Mouse (Mus musculus) midbrain, embryonic 15.5 days (tissue): Measurements from ENCODE around the gene Mad2l2. TPM values are rescaled to one million over a fixed set of nuclear protein-coding genes. Genes with fewer than 3 reads are reported as not detected.

ENCODE experiments used
- ATAC-seq: fragments of 200-750 bp; cut with Nextera tagmentation; replicated peaks from 2 replicates; pipeline ENCODE4 v1.8.0; 2017; ENCODE audit warnings: moderate TSS enrichment
- H3K27ac ChIP-seq: fragments of 300-500 bp; sonication (generic); 2 replicates; pipeline ENCODE4 v1.5.1; 2015; ENCODE audit warnings: mild to moderate bottlenecking, inconsistent platforms
- H3K27me3 ChIP-seq: fragments of 300-500 bp; sonication (generic); replicated peaks from 2 replicates; pipeline ENCODE4 v1.6.1; 2015; ENCODE audit warnings: inconsistent platforms
- H3K36me3 ChIP-seq: fragments of 300-500 bp; sonication (generic); replicated peaks from 2 replicates; pipeline ENCODE4 v1.6.1; 2015; ENCODE audit warnings: inconsistent platforms
- H3K4me1 ChIP-seq: fragments of 300-500 bp; sonication (generic); 2 replicates; pipeline ENCODE4 v1.6.1; 2015; ENCODE audit warnings: inconsistent platforms
- H3K4me2 ChIP-seq: fragments of 300-500 bp; sonication (generic); 2 replicates; pipeline ENCODE4 v1.6.1; 2015; ENCODE audit warnings: inconsistent platforms, mild to moderate bottlenecking, moderate library complexity
- H3K4me3 ChIP-seq: fragments of 300-500 bp; sonication (generic); 2 replicates; pipeline ENCODE4 v1.5.1; 2015; ENCODE audit warnings: mild to moderate bottlenecking, inconsistent platforms
- H3K9ac ChIP-seq: fragments of 300-500 bp; sonication (generic); 2 replicates; pipeline ENCODE4 v1.6.1; 2015; ENCODE audit warnings: mild to moderate bottlenecking, inconsistent platforms
- H3K9me3 ChIP-seq: fragments of 300-500 bp; sonication (generic); 2 replicates; pipeline ENCODE4 v1.6.1; 2016; ENCODE audit warnings: inconsistent platforms
- WGBS: fragments of 180-500 bp; shearing (Covaris S2); methylation state at CpG from one replicate; pipeline ENCODE4 v1.1.7; 2015; ENCODE audit warnings: mixed read lengths; 5-methylcytosine and 5-hydroxymethylcytosine counted together
- polyA plus RNA-seq: library from polyadenylated mRNA; unstranded; fragments of >200 nt; fragmentation: Nextera tagmentation; extraction: Ambion mirVana; gene quantifications from 2 replicates; pipeline ENCODE4 v1.2.1, GENCODE M21; 2015

The Mad2l2 gene
- polyA plus RNA-seq, 1 experiment from 2014 or later: 99.2 TPM

GRCm38 (mm10) chr4:148131497-148132081, 1.4 kb downstream of the Mad2l2 start:
- ATAC-seq: peak; percentile 56
- peak overlapping the region; percentile 78 for H3K4me2 ChIP-seq
- H3K9ac ChIP-seq: peak overlapping the region; percentile 98
- no peaks in the 10 kb centered on the region for H3K9me3 ChIP-seq
- no peaks in the 10 kb centered on the region for H3K27me3 ChIP-seq
- H3K4me3 ChIP-seq: peak overlapping the region; percentile 66
- under 1% methylated on average over 21 of the region's 21 CpGs for WGBS
- no peaks in the 10 kb centered on the region for H3K36me3 ChIP-seq
- peak overlapping the region; percentile 98 for H3K27ac ChIP-seq
- H3K4me1 ChIP-seq: peaks cover 45% of the 10 kb centered on the region

- peaks cover 38% of the 10 kb centered on the region for H3K4me1 ChIP-seq
- WGBS: 86% methylated on average over 8 of the region's 8 CpGs
- no peaks in the 10 kb centered on the region for H3K9me3 ChIP-seq
- no peak overlapping the region for H3K27ac ChIP-seq
- H3K36me3 ChIP-seq: no peaks in the 10 kb centered on the region
- H3K27me3 ChIP-seq: no peaks in the 10 kb centered on the region
- no peak overlapping the region for H3K4me3 ChIP-seq
- ATAC-seq: no peak
- no peak overlapping the region for H3K9ac ChIP-seq
- no peak overlapping the region for H3K4me2 ChIP-seq
These were observed 4.8 kb downstream of the Mad2l2 start for GRCm38 (mm10) chr4:148134988-148135387.

DNA sequence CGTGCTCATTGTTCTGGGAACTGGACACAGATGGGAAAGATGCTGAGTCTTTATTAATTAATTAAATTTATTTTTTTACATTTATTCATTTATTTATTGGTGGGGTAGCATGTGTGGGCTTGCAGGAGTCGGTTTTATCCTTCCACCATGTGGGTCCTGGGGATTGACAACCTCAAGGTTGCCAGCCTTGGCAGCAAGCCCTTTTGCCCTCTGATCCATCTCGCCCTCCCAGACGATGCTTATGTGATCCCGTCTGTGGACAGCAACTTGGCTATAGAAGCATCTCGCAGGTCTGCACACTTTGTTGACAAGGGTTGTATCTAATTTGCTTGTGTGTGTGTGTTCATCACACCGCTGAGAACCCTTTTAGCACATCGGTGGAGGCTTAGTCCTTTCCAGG, 7.3 kb downstream of the Mad2l2 start:
- no peak overlapping the region for H3K9ac ChIP-seq
- 57% methylated on average over 8 of the region's 8 CpGs for WGBS
- no peak for ATAC-seq

GRCm38 (mm10) chr4:148139767-148140097, 9.5 kb downstream of the Mad2l2 start:
- Histone ChIP-seq H3K4me1 (peaks cover 40% of the 10 kb centered on the region), H3K9ac (peak overlapping the region; percentile 52), H3K4me3 (peak overlapping the region; percentile 52), H3K27me3 (no peaks in the 10 kb centered on the region), H3K9me3 (no peaks in the 10 kb centered on the region), H3K27ac (peak overlapping the region; percentile 91), H3K36me3 (no peaks in the 10 kb centered on the region), H3K4me2 (peak overlapping the region; percentile 76)
- WGBS: 1% methylated on average over 12 of the region's 12 CpGs
- peak; percentile 26 for ATAC-seq

More for the DNA sequence above, 7.3 kb downstream of the Mad2l2 start:
- H3K27me3 ChIP-seq: no peaks in the 10 kb centered on the region
- H3K4me3 ChIP-seq: no peak overlapping the region
- no peak overlapping the region for H3K4me2 ChIP-seq
- H3K4me1 ChIP-seq: peaks cover 30% of the 10 kb centered on the region
- no peaks in the 10 kb centered on the region for H3K36me3 ChIP-seq
- no peak overlapping the region for H3K27ac ChIP-seq
- no peaks in the 10 kb centered on the region for H3K9me3 ChIP-seq

GRCm38 (mm10) chr4:148140098-148141011, 10.2 kb downstream of the Mad2l2 start:
- Histone ChIP-seq H3K4me1 (peaks cover 40% of the 10 kb centered on the region), H3K9ac (peak overlapping the region; percentile 52), H3K9me3 (no peaks in the 10 kb centered on the region), H3K36me3 (peaks cover 5% of the 10 kb centered on the region; the same call in 1 of the 2 replicates), H3K27ac (peak overlapping the region; percentile 91), H3K27me3 (no peaks in the 10 kb centered on the region), H3K4me3 (peak overlapping the region; percentile 52), H3K4me2 (peak overlapping the region; percentile 76)
- ATAC-seq: peak; percentile 94
- WGBS: under 1% methylated on average over 63 of the region's 65 CpGs

GRCm38 (mm10) chr4:148143721-148144120, 13.5 kb downstream of the Mad2l2 start:
- 88% methylated on average over 5 of the region's 5 CpGs for WGBS
- Histone ChIP-seq H3K9ac (no peak overlapping the region), H3K27ac (no peak overlapping the region)

GRCm38 (mm10) chr4:148147714-148148113, 17.5 kb downstream of the Mad2l2 start:
- Histone ChIP-seq H3K4me1 (peaks cover 21% of the 10 kb centered on the region), H3K4me2 (no peak overlapping the region), H3K36me3 (peaks cover 12% of the 10 kb centered on the region), H3K9me3 (no peaks in the 10 kb centered on the region), H3K4me3 (no peak overlapping the region), H3K27ac (no peak overlapping the region), H3K9ac (no peak overlapping the region), H3K27me3 (no peaks in the 10 kb centered on the region)
- 86% methylated on average over 2 of the region's 2 CpGs for WGBS
- ATAC-seq: no peak

More at GRCm38 (mm10) chr4:148143721-148144120, 13.5 kb downstream of the Mad2l2 start:
- no peak for ATAC-seq
- no peaks in the 10 kb centered on the region for H3K27me3 ChIP-seq
- no peak overlapping the region for H3K4me2 ChIP-seq
- peaks cover 12% of the 10 kb centered on the region for H3K36me3 ChIP-seq
- no peak overlapping the region for H3K4me3 ChIP-seq
- no peaks in the 10 kb centered on the region for H3K9me3 ChIP-seq
- peaks cover 26% of the 10 kb centered on the region for H3K4me1 ChIP-seq

GRCm38 (mm10) chr4:148149540-148149939, 19.4 kb downstream of the Mad2l2 start:
- H3K4me1 ChIP-seq: peaks cover 8% of the 10 kb centered on the region
- ATAC-seq: no peak
- 76% methylated on average over 12 of the region's 12 CpGs for WGBS
- no peak overlapping the region for H3K9ac ChIP-seq
- peaks cover 12% of the 10 kb centered on the region for H3K36me3 ChIP-seq
- no peak overlapping the region for H3K27ac ChIP-seq
- no peaks in the 10 kb centered on the region for H3K27me3 ChIP-seq
- H3K9me3 ChIP-seq: no peaks in the 10 kb centered on the region
- no peak overlapping the region for H3K4me3 ChIP-seq
- H3K4me2 ChIP-seq: no peak overlapping the region

- H3K9me3 ChIP-seq: no peaks in the 10 kb centered on the region
- H3K27ac ChIP-seq: no peak overlapping the region
- peaks cover 7% of the 10 kb centered on the region for H3K36me3 ChIP-seq
- H3K9ac ChIP-seq: no peak overlapping the region
- H3K4me3 ChIP-seq: no peak overlapping the region
- no peak overlapping the region for H3K4me2 ChIP-seq
- 61% methylated on average over 7 of the region's 7 CpGs for WGBS
- H3K27me3 ChIP-seq: no peaks in the 10 kb centered on the region
- no peak for ATAC-seq
- H3K4me1 ChIP-seq: peaks cover 8% of the 10 kb centered on the region
These were observed 20.1 kb downstream of the Mad2l2 start for GRCm38 (mm10) chr4:148150242-148150641.

- H3K4me2 ChIP-seq: peak overlapping the region; percentile 98
- H3K4me1 ChIP-seq: peaks cover 8% of the 10 kb centered on the region
- H3K36me3 ChIP-seq: peaks cover 11% of the 10 kb centered on the region
- peak overlapping the region; percentile 90; the same call in 1 of the 2 replicates for H3K27ac ChIP-seq
- peak overlapping the region; percentile 51 for H3K4me3 ChIP-seq
- WGBS: 50% methylated on average over 3 of the region's 3 CpGs
- H3K9ac ChIP-seq: no peak overlapping the region
- no peak for ATAC-seq
- no peaks in the 10 kb centered on the region for H3K27me3 ChIP-seq
- H3K9me3 ChIP-seq: no peaks in the 10 kb centered on the region
These were observed 20.7 kb downstream of the Mad2l2 start for GRCm38 (mm10) chr4:148150953-148151266.

DNA sequence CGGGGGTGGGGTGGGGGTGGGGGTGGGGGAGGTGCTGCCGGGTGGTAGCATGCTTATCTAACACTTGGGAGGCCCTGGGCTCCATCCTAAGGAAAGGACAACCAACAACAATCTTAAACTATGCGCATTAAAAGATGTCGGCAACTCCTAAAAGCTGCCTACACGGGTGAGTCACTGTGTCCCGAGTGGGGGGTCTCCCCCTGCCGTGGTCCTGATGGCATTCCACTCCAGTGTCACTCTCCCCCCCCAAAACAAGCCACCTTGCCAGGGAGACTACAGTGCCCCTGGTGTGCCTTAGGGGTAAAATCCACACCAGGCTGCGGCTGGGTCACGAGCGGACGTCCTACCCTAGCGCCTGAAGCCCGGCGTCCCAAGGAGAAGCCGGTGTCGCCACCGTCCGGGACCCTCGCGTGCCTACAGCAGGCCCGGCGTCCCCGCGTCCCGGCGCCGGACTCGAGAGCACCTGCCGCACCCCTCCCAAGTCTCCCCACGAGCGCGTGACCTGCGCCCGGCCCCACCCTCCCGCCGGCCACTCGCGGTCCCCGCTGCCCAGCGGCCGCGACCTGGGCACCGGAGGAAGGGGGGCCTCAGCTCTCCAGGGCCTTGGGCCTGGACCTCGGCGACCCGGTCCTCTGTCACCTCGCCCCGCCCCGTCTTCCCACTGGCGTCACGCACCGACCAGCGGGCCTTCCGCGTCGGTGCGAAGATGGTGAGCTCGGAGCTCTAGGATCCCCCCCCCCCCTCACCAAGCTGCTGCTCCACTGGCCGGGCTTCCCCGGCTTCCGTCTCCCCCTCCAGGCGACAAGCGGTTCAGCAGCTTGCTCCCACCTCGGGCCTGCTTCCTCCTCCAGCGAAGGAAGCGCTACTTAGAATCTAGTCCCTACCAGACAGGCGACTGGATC, 21.3 kb downstream of the Mad2l2 start, which contains the start of gene Fbxo6:
Fbxo6 (minus strand) TSS at position 874 of the 902 bp plus-strand sequence.
- Histone ChIP-seq H3K9me3 (no peaks in the 10 kb centered on the region), H3K4me3 (peak within 1 kb of the TSS; percentile 51), H3K27me3 (no peaks in the 10 kb centered on the region), H3K4me2 (peak within 1 kb of the TSS; percentile 98), H3K9ac (peak within 1 kb of the TSS; percentile 77), H3K27ac (peak within 1 kb of the TSS; percentile 90), H3K36me3 (peaks cover 17% of the 10 kb centered on the region), H3K4me1 (peaks cover 8% of the 10 kb centered on the region)
- peak; percentile 89 for ATAC-seq
- WGBS: under 1% methylated on average over 65 of the region's 67 CpGs

DNA sequence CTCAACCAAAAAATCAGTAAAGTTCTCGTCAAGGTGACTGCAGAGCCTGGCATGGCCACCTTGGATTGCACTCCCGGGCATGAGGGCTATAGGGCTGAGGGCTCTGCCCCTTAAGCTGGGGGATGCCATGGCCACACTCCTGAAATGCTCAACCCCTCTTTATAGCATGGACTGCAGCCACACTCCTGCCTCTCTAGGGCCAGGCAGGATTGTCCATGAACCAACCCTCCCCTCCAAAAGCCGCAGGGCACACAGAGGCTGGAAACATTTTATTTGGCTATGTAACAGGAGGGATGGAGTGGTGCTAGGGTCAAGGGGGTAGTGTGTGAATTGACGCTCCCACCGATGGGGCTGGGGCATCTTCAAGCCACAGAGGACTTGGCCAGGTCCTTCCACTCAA, 22.4 kb downstream of the Mad2l2 start:
- Histone ChIP-seq H3K4me1 (peaks cover 17% of the 10 kb centered on the region), H3K36me3 (peaks cover 16% of the 10 kb centered on the region), H3K27me3 (no peaks in the 10 kb centered on the region), H3K27ac (peak overlapping the region; percentile 90), H3K9ac (no peak overlapping the region; the same call in 1 of the 2 replicates), H3K4me2 (no peak overlapping the region), H3K4me3 (no peak overlapping the region), H3K9me3 (no peaks in the 10 kb centered on the region)
- 80% methylated on average over 5 of the region's 5 CpGs for WGBS
- 0 out of 2 replicates have a peak, but pooled peaks have one; percentile 14 for ATAC-seq
